In genomic region chr8:70129309-70129952, GRCm38 (mm10) we compare ENCODE assay signal across 8 mouse cellular contexts. TPM values are rescaled to one million over a fixed set of nuclear protein-coding genes. Genes with fewer than 3 reads are reported as not detected.
DNase-seq lines count a peak whose midpoint lies in the region; ATAC-seq lines count a peak whose summit lies in the region.

No protein-coding gene starts in this region.

- no peak overlapping the region for H3K4me3 ChIP-seq in neural tube, embryonic 14.5 days (ENCODE audit: low read depth, low read length)

- peak overlapping the region; percentile 60 for H3K27ac ChIP-seq in neural tube, embryonic 14.5 days (ENCODE audit: low read depth, low read length)

- no peak overlapping the region for H3K9ac ChIP-seq in neural tube, embryonic 14.5 days (replicated peaks; ENCODE audit: low read depth, low read length)

- H3K9me3 ChIP-seq in neural tube, embryonic 14.5 days (ENCODE audit: control insufficient read depth, low read length) = no peaks in the 10 kb centered on the region

- WGBS in neural tube, embryonic 14.5 days = 59% methylated on average over 9 of the region's 9 CpGs

- H3K27me3 ChIP-seq in neural tube, embryonic 14.5 days (ENCODE audit: control insufficient read depth, insufficient read depth, low read length) = no peaks in the 10 kb centered on the region

- peak; percentile 61 for ATAC-seq in neural tube, embryonic 14.5 days (ENCODE audit: low read depth)

- H3K36me3 ChIP-seq in neural tube, embryonic 14.5 days (ENCODE audit: control insufficient read depth, insufficient read depth, low read length) = peaks cover 15% of the 10 kb centered on the region

- peaks cover 6% of the 10 kb centered on the region for H3K4me1 ChIP-seq in neural tube, embryonic 14.5 days (ENCODE audit: control insufficient read depth, insufficient read depth, low read length)

- no peak overlapping the region for H3K4me2 ChIP-seq in neural tube, embryonic 14.5 days (ENCODE audit: low read depth, low read length)

- peak; percentile 25 for DNase-seq in retina, postnatal 1 day
- no peak for DNase-seq in retina, embryonic 14.5 days (ENCODE audit: low spot score)
- DNase-seq in cerebellum, adult 9-10 months = peak; percentile 61
- peak; percentile 42 for DNase-seq in gonadal fat pad, adult 2 months (ENCODE audit: low read depth)
- DNase-seq in layer of hippocampus, adult 8-10 months (ENCODE audit: low spot score in 2 of 2) = peak; percentile 86 to 89
- no peak for DNase-seq in embryo, embryonic 10 days (ENCODE audit: low spot score)
- DNase-seq in spleen, postnatal 4 days (ENCODE audit: low spot score in 2 of 2) = no peak

RNA-seq across cellular contexts. Expression of gene Nr2c2ap, which starts 1.7 kb away (rescaled TPM):
- 16.6 and 20.4 TPM in 2 replicates for polyA plus RNA-seq in gonadal fat pad, adult 2 months (2012; rRNA removed)
- total RNA-seq in layer of hippocampus, adult 8-10 months (2022) = 10 to 100 TPM; 28.3 to 38.4 (median 31.2) TPM
- polyA plus RNA-seq in neural tube, embryonic 14.5 days (2014; fragmentation: Nextera tagmentation; extraction: Ambion mirVana) = 22.9 and 35.3 TPM in 2 replicates

RNA-seq across cellular contexts. Expression of gene Ncan, which starts 8.8 kb away (rescaled TPM):
- polyA plus RNA-seq in gonadal fat pad, adult 2 months (2012; rRNA removed) = 0.32 and 1.6 TPM in 2 replicates
- total RNA-seq in layer of hippocampus, adult 8-10 months (2022) = 100 to 1,000 TPM; 121 to 134 (median 129) TPM
- 154 and 176 TPM in 2 replicates for polyA plus RNA-seq in neural tube, embryonic 14.5 days (2014; fragmentation: Nextera tagmentation; extraction: Ambion mirVana)

RNA-seq across cellular contexts. Expression of gene Rfxank, which starts 9.5 kb away (rescaled TPM):
- polyA plus RNA-seq in gonadal fat pad, adult 2 months (2012; rRNA removed) = 23.4 and 23.8 TPM in 2 replicates
- 10 to 100 TPM; 13.6 to 18.9 (median 14.7) TPM for total RNA-seq in layer of hippocampus, adult 8-10 months (2022)
- polyA plus RNA-seq in neural tube, embryonic 14.5 days (2014; fragmentation: Nextera tagmentation; extraction: Ambion mirVana) = 9.4 and 12.2 TPM in 2 replicates

RNA-seq across cellular contexts. Expression of gene Borcs8, which starts 9.9 kb away (rescaled TPM):
- 80.1 and 103 TPM in 2 replicates for polyA plus RNA-seq in gonadal fat pad, adult 2 months (2012; rRNA removed)
- 10 to 100 TPM; 41.6 to 46.4 (median 43.8) TPM for total RNA-seq in layer of hippocampus, adult 8-10 months (2022)
- 63.7 and 72.3 TPM in 2 replicates for polyA plus RNA-seq in neural tube, embryonic 14.5 days (2014; fragmentation: Nextera tagmentation; extraction: Ambion mirVana)

RNA-seq across cellular contexts. Expression of gene Mef2b, which starts 10.1 kb away (rescaled TPM):
- 0.08 and 0.36 TPM in 2 replicates for polyA plus RNA-seq in gonadal fat pad, adult 2 months (2012; rRNA removed)
- total RNA-seq in layer of hippocampus, adult 8-10 months (2022) = under 1 TPM in 2 of 4 experiments, not detected in 2; 0.82 to 0.96 TPM
- polyA plus RNA-seq in neural tube, embryonic 14.5 days (2014; fragmentation: Nextera tagmentation; extraction: Ambion mirVana) = 0.27 and 0.72 TPM in 2 replicates

Comparison
In these comparisons a context has a peak if more than half of its experiments do, and no peak if none do; other contexts are left out.
1. DNase-seq: peak in retina, postnatal 1 day (single experiment), cerebellum, adult 9-10 months (single experiment), gonadal fat pad, adult 2 months (single experiment) and layer of hippocampus, adult 8-10 months (2 of 2); none in retina, embryonic 14.5 days (single experiment), embryo, embryonic 10 days (single experiment) and spleen, postnatal 4 days (0 of 2).
2. RNA of gene Ncan, which starts 8.8 kb away (polyA plus RNA-seq): 154 to 176 TPM in neural tube, embryonic 14.5 days; 0.32 to 1.6 TPM in gonadal fat pad, adult 2 months; every median in the first group is over 10 times any median in the second.